Mouse (Mus musculus) lung, postnatal 0 days (tissue): ENCODE measurements around the gene Fam208b. TPM values are rescaled to one million over a fixed set of nuclear protein-coding genes. Genes with fewer than 3 reads are reported as not detected.

ENCODE experiments used
- ATAC-seq: fragments of 200-750 bp; cut with Nextera tagmentation; 2 replicates; pipeline ENCODE4 v1.8.0; 2017; ENCODE audit warnings: moderate library complexity
- DNase-seq: peaks from one replicate; pipeline ENCODE4 v3.0.0-alpha.2; 2016; ENCODE audit warnings: low spot score
- H3K27ac ChIP-seq: fragments of 300-500 bp; sonication (generic); 2 replicates; pipeline ENCODE4 v1.5.1; 2014; ENCODE audit warnings: antibody characterized with exemption, mild to moderate bottlenecking, low read length, mixed read lengths
- H3K27me3 ChIP-seq: fragments of 300-500 bp; sonication (generic); replicated peaks from 2 replicates; pipeline ENCODE4 v1.6.1; 2014; ENCODE audit warnings: low read length, mixed read lengths; ENCODE audit not compliant: insufficient read depth
- H3K36me3 ChIP-seq: fragments of 300-500 bp; sonication (generic); 2 replicates; pipeline ENCODE4 v1.6.1; 2014; ENCODE audit warnings: low read length, mixed read lengths; ENCODE audit not compliant: insufficient read depth
- H3K4me1 ChIP-seq: fragments of 300-500 bp; sonication (generic); 2 replicates; pipeline ENCODE4 v1.6.1; 2014; ENCODE audit warnings: antibody characterized with exemption, low read depth, low read length, mixed read lengths; ENCODE audit not compliant: insufficient read depth
- H3K4me2 ChIP-seq: fragments of 300-500 bp; sonication (generic); replicated peaks from 2 replicates; pipeline ENCODE4 v1.6.1; 2014; ENCODE audit warnings: low read depth, mild to moderate bottlenecking, low read length, moderate library complexity, mixed read lengths
- H3K4me3 ChIP-seq: fragments of 300-500 bp; sonication (generic); 2 replicates; pipeline ENCODE4 v1.5.1; 2014; ENCODE audit warnings: low read depth, low read length
- H3K9ac ChIP-seq: fragments of 300-500 bp; sonication (generic); replicated peaks from 2 replicates; pipeline ENCODE4 v1.6.1; 2014; ENCODE audit warnings: low read depth, mild to moderate bottlenecking
- H3K9me3 ChIP-seq: fragments of 300-500 bp; sonication (generic); 2 replicates; pipeline ENCODE4 v1.6.1; 2016; ENCODE audit warnings: low read length, mixed read lengths
- CTCF ChIP-seq: IDR thresholded peaks from 2 replicates; pipeline ENCODE4 v1.5.1; 2016; ENCODE audit warnings: antibody characterized with exemption, mild to moderate bottlenecking
- EP300 ChIP-seq: IDR thresholded peaks from 2 replicates; pipeline ENCODE4 v1.6.1; 2016; ENCODE audit warnings: antibody characterized with exemption, mild to moderate bottlenecking, control low read depth
- WGBS: fragments of 180-500 bp; shearing (Covaris S2); extraction: QIAGEN DNeasy Blood & Tissue Kit; methylation state at CpG from one replicate; pipeline ENCODE4 v1.1.7; 2014; 5-methylcytosine and 5-hydroxymethylcytosine counted together
- polyA plus RNA-seq: library from polyadenylated mRNA; unstranded; fragments of >200 nt; fragmentation: Nextera tagmentation; extraction: Ambion mirVana; gene quantifications from 2 replicates; pipeline ENCODE4 v1.2.1, GENCODE M21; 2015

The Fam208b gene
- polyA plus RNA-seq, 1 experiment from 2014 or later = 5.9 TPM

DNA sequence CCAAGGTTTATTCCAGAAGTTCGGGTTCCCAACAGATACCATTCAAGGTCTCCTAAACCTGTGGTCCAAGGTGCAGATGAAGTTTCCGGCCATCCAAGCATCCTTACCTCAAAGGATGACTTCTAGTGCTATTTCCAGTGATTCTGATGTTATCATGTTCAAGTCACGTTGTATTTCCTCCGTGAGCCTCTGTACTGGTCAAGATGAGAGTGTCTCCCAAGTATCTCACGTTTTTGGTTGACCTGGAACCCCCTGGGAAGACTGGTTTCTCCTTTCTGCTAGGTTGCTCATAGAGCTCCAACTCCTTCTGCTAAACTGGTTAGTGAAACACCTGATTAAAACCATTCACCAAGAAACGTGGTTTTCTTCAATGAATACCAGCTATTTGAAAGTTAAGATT is 22.2 kb upstream of the Fam208b start:
- no peaks in the 10 kb centered on the region for H3K4me1 ChIP-seq
- DNase-seq = no peak
- H3K27ac ChIP-seq = no peak overlapping the region
- H3K9ac ChIP-seq = no peak overlapping the region
- H3K27me3 ChIP-seq = no peaks in the 10 kb centered on the region
- TF ChIP-seq EP300 (no peak), CTCF (no peak)
- no peaks in the 10 kb centered on the region for H3K9me3 ChIP-seq
- peak overlapping the region; percentile 86; the same call in 1 of the 2 replicates for H3K4me2 ChIP-seq
- 32% methylated on average over 6 of the region's 6 CpGs for WGBS
- H3K36me3 ChIP-seq = no peaks in the 10 kb centered on the region
- ATAC-seq = no peak
- no peak overlapping the region for H3K4me3 ChIP-seq

DNA sequence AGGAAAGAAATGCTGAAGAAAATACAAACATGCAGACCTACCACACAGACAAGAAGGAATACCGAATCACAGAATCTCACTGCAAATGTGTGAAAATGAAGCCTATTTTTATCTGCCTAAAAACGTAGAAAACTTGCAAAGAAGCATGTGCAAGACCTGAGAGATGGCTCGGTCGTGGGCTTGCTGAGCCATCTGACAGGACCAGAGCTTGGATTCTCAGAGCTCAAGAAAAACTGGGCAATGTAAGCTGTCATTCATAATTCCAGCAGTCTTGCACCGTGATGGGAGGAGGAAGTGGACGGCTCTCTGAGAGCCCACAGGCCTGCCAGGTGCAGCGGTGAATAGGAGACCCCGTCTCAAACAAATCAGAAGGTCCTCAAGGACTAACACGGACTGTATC is 21.6 kb upstream of the Fam208b start:
- Histone ChIP-seq H3K4me3 (no peak overlapping the region), H3K4me2 (no peak overlapping the region), H3K36me3 (no peaks in the 10 kb centered on the region), H3K9me3 (no peaks in the 10 kb centered on the region), H3K27ac (no peak overlapping the region), H3K27me3 (no peaks in the 10 kb centered on the region), H3K9ac (no peak overlapping the region), H3K4me1 (no peaks in the 10 kb centered on the region)
- TF ChIP-seq EP300 = no peak
- no peak for TF ChIP-seq CTCF
- no peak for ATAC-seq
- DNase-seq = no peak
- 76% methylated on average over 9 of the region's 9 CpGs for WGBS

DNA sequence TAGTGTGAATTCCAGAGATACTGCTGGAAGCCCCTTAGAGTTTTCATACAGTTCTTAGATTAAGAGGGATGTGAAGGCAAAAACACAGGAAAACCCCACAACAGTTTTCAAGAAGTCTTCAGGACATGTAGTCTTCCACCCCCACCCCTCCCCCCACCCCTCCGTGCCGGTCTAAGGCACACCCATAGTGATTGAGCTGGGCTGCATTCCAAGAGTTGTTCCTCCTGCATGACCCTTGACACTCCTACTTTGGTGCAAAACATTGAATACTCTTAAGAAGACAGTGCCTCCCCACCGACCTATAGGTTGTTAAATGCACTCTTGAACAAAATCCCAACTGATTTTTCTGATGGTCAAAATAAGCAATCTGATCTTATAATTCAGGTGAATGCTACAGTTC is 17.2 kb upstream of the Fam208b start:
- H3K27me3 ChIP-seq = no peaks in the 10 kb centered on the region

GRCm38 (mm10) chr13:3627139-3627538 is 16.2 kb upstream of the Fam208b start:
- ATAC-seq = no peak
- no peak overlapping the region for H3K4me3 ChIP-seq
- no peaks in the 10 kb centered on the region for H3K9me3 ChIP-seq
- H3K9ac ChIP-seq = no peak overlapping the region
- no peaks in the 10 kb centered on the region for H3K4me1 ChIP-seq
- no peak for TF ChIP-seq CTCF
- TF ChIP-seq EP300 = no peak
- no peak for DNase-seq
- no peaks in the 10 kb centered on the region for H3K27me3 ChIP-seq
- H3K27ac ChIP-seq = no peak overlapping the region
- no peaks in the 10 kb centered on the region for H3K36me3 ChIP-seq
- 62% methylated on average over 3 of the region's 3 CpGs for WGBS
- H3K4me2 ChIP-seq = no peak overlapping the region

More for the DNA sequence above, 17.2 kb upstream of the Fam208b start:
- H3K9ac ChIP-seq = no peak overlapping the region
- TF ChIP-seq EP300 = no peak
- no peak for TF ChIP-seq CTCF
- no peaks in the 10 kb centered on the region for H3K4me1 ChIP-seq
- DNase-seq (peak; percentile 48), ATAC-seq (peak; percentile 48; the same call in 1 of the 2 replicates)
- H3K4me2 ChIP-seq = no peak overlapping the region
- 15% methylated on average over 3 of the region's 3 CpGs for WGBS
- no peaks in the 10 kb centered on the region for H3K9me3 ChIP-seq
- H3K4me3 ChIP-seq = no peak overlapping the region
- H3K36me3 ChIP-seq = no peaks in the 10 kb centered on the region
- H3K27ac ChIP-seq = no peak overlapping the region

DNA sequence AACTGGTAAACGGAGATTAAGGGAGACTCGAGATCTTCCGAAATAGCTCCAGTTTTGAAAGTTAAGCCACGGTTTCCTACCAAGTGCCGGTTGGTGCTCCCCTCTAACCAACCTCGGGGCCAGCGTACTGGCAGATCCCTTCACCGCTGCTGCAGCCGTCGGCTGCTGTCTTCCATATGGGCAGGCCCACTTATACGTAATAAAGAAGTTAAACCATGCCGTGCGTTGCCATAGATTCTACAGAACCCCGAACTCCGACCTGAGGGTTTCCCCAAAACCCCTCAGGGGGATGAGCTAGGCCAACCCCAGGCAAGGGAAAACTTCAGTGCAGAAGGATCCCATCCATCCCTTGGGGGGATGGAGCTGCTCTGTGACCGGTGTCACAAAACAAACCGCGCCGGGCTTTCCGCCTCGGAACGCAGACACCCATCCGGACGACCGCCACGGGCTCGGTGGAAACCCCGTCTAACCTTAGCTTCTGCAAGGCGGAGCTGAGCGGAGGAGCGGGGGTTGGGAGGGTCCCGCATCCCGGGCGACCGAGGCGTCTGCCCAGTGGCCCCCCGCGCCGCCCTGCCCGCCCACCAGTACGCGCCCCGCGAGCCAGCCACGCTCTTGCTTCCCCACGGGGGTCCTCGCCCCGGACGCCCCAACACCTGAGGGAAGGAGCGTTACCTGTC is 652 bp downstream of the Fam208b start:
- H3K27me3 ChIP-seq = no peaks in the 10 kb centered on the region
- peak overlapping the region; percentile 95 for H3K4me3 ChIP-seq
- TF ChIP-seq CTCF (no peak), EP300 (no peak)
- H3K4me1 ChIP-seq = no peaks in the 10 kb centered on the region; the same call in 1 of the 2 replicates
- peak overlapping the region; percentile 95 for H3K27ac ChIP-seq
- H3K4me2 ChIP-seq = peak overlapping the region; percentile 93
- ATAC-seq (peak; percentile 22), DNase-seq (peak; percentile 76)
- H3K36me3 ChIP-seq = no peaks in the 10 kb centered on the region
- H3K9ac ChIP-seq = peak overlapping the region; percentile 82
- WGBS = under 1% methylated on average over 43 of the region's 50 CpGs
- H3K9me3 ChIP-seq = no peaks in the 10 kb centered on the region

DNA sequence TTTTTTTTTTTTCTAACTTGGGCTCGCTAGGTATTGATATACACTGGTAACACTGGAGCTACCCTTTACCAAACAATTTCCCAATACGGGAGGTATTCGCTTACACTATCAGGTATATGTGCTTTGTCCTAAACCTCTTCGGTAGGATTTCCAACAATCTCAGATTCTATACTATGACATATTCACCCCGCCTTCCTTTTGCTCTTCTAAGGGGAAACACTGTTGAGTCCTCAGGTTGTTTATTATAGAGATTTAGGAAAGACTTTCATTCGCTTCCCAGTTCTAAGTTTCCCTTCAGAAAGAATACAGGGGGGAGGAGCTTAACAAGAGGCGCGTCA is 1.2 kb downstream of the Fam208b start:
- no peaks in the 10 kb centered on the region for H3K9me3 ChIP-seq
- H3K27me3 ChIP-seq = no peaks in the 10 kb centered on the region
- peak overlapping the region; percentile 95 for H3K4me3 ChIP-seq
- 14% methylated on average over 8 of the region's 8 CpGs for WGBS
- peak overlapping the region; percentile 82; the same call in 1 of the 2 replicates for H3K9ac ChIP-seq
- TF ChIP-seq EP300 = no peak
- no peak for TF ChIP-seq CTCF
- no peaks in the 10 kb centered on the region for H3K36me3 ChIP-seq
- peak overlapping the region; percentile 93 for H3K4me2 ChIP-seq
- H3K27ac ChIP-seq = 0 out of 2 replicates have a peak overlapping the region, but pooled peaks have one; percentile 95
- H3K4me1 ChIP-seq = no peaks in the 10 kb centered on the region; the same call in 1 of the 2 replicates
- DNase-seq (no peak), ATAC-seq (no peak)
